Mouse (Mus musculus) liver, postnatal 0 days (tissue): Measurements from ENCODE around the gene Mid2.

Experiments
- CTCF ChIP-seq: sonication (generic); IDR thresholded peaks from 2 replicates; pipeline ENCODE4 v1.5.1; 2016; ENCODE audit warnings: antibody characterized with exemption, low read depth
- EP300 ChIP-seq: IDR thresholded peaks from 2 replicates; pipeline ENCODE4 v1.6.1; 2016; ENCODE audit warnings: antibody characterized with exemption, low read depth, mild to moderate bottlenecking

DNA sequence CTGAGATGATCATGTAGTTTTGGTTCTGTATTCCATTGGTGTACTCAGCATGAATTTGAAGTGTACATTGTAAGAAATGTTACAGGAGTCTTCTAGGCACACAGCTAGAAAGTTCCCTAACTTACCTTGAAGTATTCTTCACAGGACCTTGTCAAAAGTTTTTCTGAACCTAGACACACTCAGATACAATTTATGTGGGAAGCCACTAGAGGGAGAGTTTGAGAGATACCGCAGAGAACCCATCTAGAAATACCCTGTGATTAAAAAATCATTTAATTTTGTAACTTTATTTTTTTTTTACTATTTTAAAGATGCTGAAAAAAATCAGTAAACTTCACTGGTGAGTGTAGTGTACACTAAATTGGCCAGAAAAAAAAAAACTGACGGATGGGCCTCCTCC lies 24.8 kb upstream of the Mid2 start:
- no peak for TF ChIP-seq EP300
- no peak for TF ChIP-seq CTCF
